Mouse (Mus musculus) kidney, postnatal 4 days (tissue): ENCODE measurements around the gene Wfdc1.

Source experiments
- DNase-seq, 2 experiments: peaks; one replicate each; pipeline ENCODE4 v3.0.0; 2021; ENCODE audit warnings: mixed read lengths in 2 of 2

Gene Wfdc1

DNA sequence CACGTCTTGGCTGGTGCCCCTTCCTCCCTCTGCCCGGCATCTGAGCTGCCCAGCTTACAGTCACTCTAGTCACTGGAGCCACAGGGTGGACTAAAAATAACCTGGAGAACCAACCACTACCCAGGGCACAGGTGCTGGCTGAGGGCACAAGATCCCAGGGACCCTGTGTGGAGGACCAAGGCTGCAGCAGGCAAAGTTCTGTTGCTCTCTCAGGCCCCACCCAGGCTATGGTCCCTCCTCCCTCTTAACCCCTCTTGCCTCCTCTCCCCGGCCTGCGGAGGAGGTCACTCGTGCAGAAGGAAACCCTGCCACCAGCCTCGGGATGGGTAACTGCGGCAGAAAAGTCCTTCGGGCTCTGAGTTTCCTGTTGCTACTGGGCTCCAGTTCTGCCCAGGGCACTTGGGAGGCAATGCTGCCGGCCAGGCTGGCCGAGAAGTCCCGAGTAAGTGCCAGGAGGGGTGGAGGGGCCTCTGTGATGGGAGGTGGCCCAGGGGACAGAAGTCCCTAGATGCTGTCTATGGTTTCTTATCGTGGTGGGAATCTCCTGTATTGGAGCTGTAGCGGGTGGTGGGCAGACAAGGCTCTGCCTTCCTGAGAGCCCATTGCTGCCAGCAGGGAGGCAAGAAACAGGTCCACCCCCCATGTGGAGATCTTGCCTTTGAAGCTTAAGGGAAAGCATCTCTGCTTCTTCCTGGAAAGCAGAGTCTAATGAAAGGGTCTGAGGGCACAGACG lies at the start of gene Wfdc1:
Gene Wfdc1 (plus strand): TSS at position 147 of the 733 bp plus-strand sequence.
- peak; percentile 53 to 64 for DNase-seq

DNA sequence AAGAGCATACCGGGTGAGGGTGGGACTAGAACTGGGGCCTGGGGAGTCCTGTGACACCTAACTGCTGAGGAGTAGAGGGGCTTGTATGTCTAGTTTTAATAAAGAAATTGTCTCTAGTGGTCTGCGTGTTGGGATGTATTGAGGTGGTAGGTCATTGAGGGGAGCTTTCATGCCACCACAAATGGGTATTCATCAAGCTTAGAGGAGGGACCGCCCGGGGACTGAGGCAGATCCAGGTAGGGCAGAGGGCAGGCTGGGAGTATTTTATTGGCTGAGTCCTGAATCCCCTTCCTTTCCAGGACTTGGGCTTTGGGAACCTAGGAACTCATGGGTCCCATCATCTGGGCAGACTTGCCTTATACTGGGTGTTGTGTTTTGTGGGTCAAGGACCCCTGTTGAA lies 49.4 kb upstream of the Wfdc1 start:
- no peak for DNase-seq

DNA sequence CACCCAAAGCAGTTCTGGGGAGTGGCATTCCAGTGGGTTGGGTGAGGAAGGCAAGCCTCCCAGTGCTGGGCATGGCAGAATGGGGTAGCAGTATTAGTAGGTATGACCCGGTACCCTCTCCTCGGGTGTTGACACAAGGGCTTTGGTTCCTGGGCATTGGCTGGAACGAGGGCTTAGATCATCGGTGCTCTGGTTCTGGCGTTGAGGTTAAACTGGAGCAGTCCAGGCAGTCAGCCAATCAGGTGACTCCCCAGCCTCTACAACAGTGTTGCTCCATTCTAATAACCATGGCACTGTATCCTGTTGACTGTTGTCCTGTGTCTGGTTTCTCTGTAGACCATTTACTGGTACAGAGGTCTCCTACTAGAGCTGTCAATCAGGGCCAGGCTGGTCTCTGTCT lies 48.6 kb upstream of the Wfdc1 start:
- DNase-seq, result no peak

DNA sequence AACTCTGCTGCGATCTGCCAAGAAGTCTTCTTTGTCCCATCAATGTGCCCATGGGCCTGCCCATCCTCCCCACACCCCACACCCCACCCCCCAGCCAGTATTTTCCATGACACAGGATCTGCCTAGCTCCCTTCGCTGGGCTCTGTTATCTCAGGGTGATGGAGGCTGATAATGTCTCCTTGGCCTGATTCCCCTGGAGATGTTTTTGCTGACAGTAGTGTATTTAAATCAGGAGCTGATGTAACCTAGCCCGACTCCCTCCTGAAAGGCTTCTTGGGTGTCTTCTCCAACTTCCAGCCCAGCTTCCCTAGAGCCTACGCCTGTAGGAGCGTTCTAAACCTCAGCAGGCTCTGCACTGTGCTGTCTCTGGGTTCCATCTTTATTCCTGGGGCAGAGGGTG lies 47.3 kb upstream of the Wfdc1 start:
- DNase-seq, result no peak

- DNase-seq, result no peak
Observed at GRCm38 (mm10) chr8:119620116-119620840, 45.9 kb upstream of the Wfdc1 start.

GRCm38 (mm10) chr8:119620848-119621465 lies 45.2 kb upstream of the Wfdc1 start:
- no peak for DNase-seq

GRCm38 (mm10) chr8:119622555-119622954 lies 43.6 kb upstream of the Wfdc1 start:
- DNase-seq, result no peak

GRCm38 (mm10) chr8:119623061-119623460 lies 43.1 kb upstream of the Wfdc1 start:
- no peak for DNase-seq

DNA sequence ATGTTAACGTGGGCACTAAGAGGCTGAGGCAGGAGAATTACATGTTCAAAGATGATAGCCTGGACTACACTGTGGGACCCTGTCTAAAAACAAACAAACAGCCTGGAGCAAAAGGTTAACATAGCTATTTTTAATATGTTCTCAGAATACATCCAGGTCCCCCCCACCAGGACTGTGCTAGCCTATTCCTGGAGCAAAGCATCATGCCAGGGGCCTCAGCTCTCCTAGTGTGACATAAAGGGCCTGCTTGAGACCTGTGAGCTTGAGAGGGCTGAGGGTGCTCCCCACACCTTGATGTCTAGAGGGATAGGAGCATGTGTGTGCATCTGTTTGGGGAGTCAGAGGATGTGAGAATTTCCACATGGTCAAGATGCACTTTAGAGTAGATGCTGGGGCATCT lies 42.4 kb upstream of the Wfdc1 start:
- DNase-seq, result no peak

GRCm38 (mm10) chr8:119624916-119625315 lies 41.2 kb upstream of the Wfdc1 start:
- DNase-seq, result no peak

DNA sequence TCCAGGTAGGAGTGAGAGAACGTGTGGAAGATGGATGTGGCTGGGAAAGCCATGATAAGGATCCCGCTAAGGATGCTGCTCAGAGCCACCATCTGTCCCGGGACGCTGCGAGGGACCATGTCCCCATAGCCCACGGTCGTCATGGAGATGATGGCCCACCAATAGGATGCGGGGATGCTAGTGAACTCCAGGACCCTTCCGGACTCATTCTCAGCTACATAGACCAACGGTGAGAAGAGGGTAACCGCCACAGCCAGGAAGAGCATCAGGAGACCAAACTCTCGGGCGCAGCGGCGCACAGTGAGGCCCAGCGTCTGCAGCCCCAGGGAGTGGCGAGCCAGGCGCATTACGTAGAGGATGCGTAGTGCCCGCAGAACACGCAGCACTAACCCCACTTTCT lies 40.4 kb upstream of the Wfdc1 start:
- DNase-seq, result no peak

DNA sequence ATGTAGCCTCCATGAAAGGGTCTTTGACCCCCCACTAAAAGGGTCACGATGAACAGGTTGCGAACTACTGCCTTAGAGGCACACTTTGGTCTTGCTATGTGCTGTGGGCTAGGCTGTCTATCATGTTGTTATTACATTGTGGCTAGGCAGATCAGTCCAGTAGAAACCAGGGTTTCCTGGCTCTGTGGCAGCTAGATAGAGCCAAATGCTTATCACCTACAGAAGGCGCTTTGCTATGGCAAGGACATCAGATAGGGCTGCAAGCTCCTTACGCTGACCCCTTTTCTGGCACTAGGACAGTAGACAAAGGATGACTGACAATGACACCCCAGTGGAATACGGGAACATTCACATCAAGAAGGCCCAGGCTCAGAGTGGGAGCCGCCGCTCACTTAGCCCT lies 39.0 kb upstream of the Wfdc1 start:
- DNase-seq, result no peak

- no peak for DNase-seq
Observed at GRCm38 (mm10) chr8:119627613-119628359, 38.4 kb upstream of the Wfdc1 start.

GRCm38 (mm10) chr8:119630841-119631240 lies 35.3 kb upstream of the Wfdc1 start:
- no peak for DNase-seq

GRCm38 (mm10) chr8:119632246-119632645 lies 33.9 kb upstream of the Wfdc1 start:
- DNase-seq, result no peak

DNA sequence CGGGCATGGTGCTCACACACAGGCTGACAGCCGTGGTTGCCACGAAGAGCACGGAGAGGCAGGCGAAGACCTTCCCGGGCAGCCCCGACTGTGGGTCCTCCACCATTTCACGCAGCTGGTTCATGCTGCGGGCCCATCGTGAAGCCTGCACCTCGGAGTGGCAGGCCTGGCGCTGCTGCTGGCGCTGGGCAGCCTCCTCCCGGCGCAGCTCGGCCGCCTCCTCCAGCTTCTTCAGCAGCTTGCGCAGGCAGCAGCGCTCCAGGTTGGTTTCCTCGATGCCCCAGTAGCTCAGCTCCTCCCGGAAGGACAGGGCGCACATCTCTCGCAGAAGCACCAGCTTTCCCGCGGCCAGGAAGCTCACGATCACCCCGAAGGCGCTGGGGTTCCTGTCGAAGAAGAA lies 33.3 kb upstream of the Wfdc1 start:
- no peak for DNase-seq

- DNase-seq, result peak; percentile 40 to 55
Observed at GRCm38 (mm10) chr8:119634616-119635336, 31.4 kb upstream of the Wfdc1 start.

- DNase-seq, result peak; percentile 51 to 64
Observed at GRCm38 (mm10) chr8:119635378-119635777, 30.8 kb upstream of the Wfdc1 start, which contains the start of gene Kcng4. Gene Kcng4, minus strand, starts transcription at chr8:119635680.

DNA sequence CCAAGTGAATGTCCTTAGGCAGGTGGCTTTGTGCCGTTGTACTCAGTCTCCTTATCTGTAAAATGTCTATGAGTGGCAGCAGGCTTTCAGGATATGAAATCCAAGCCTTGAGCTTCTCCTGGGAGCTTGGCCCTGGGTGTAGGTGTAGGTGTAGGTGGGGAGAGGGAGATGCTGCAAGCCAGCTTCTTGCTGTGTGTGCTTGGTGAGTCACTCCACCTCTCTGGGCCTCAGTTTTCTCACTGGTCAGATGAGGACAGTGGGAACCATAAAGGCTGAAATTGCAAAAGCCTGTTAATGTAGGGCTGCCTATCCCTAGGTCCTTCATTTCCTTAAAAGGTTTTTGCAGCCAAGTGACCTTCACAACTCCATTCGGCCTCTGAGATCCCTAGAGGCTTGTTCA lies 30.2 kb upstream of the Wfdc1 start:
- no peak for DNase-seq

- DNase-seq, result no peak
Observed at GRCm38 (mm10) chr8:119636766-119637165, 29.4 kb upstream of the Wfdc1 start.

DNA sequence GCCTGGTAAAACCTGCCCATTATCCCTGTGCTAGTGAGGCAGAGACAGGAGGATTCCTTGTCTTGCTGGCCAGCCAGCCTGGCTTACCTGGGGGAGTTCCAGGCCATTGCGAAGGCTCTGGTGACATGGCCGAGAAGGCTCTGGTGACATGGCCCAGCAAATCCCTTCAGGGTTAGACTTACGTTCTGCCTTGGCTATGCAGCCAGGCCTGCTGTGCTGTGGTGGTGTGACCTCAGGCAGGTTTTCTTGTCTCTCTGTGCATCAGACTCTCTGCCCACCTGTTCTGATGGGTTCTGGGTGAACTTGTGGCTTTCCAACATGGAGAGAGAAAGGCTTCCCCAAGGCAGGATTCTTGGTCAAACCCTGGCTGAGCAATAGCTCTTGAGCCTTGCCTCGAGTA lies 28.8 kb upstream of the Wfdc1 start:
- no peak for DNase-seq

DNA sequence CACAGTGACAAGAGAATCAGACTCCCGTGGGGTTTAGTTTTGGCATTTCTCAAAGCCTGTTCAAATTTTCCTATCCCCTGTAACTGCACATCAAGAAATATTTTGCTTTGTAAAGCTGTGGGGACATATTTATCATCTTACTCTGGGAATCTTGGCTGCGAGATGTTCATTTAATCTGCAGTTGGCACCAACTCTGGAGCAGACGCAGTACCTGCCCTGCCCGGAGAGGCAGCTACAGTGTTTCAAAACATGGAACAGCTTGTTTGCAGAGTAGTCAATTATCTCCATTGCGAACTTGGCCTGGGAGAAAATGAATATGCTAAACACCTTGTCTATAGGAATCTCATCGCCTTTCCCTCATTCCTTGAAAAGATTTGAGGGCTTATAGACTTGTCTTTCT lies 27.9 kb upstream of the Wfdc1 start:
- DNase-seq, result no peak

- no peak for DNase-seq
Observed at GRCm38 (mm10) chr8:119639798-119640197, 26.4 kb upstream of the Wfdc1 start.
